Mouse (Mus musculus) intestine, embryonic 14.5 days (tissue): ENCODE results near the gene Exosc6. TPM values are rescaled to one million over a fixed set of nuclear protein-coding genes. Genes with fewer than 3 reads are reported as not detected.
"Not testable (repeated sequence)": the region's sequence is repeated elsewhere in the genome, so short reads cannot be mapped to it uniquely, and the experiment has no call there.

Source experiments
- ATAC-seq: fragments of 200-750 bp; cut with Nextera tagmentation; replicated peaks from 2 replicates; pipeline ENCODE4 v1.8.0; 2017; ENCODE audit warnings: low read depth, moderate number of reproducible peaks, moderate TSS enrichment, moderate library complexity; ENCODE audit not compliant: low FRiP score, low TSS enrichment
- DNase-seq: peaks from one replicate; pipeline ENCODE4 v3.0.0-alpha.2; 2018; ENCODE audit warnings: low spot score
- H3K27ac ChIP-seq: fragments of 300-500 bp; sonication (generic); 2 replicates; pipeline ENCODE4 v1.5.1; 2014; ENCODE audit warnings: low read depth, mild to moderate bottlenecking, control low read depth
- H3K27me3 ChIP-seq: fragments of 300-500 bp; sonication (generic); replicated peaks from 2 replicates; pipeline ENCODE4 v1.6.1; 2014; ENCODE audit warnings: low read length, control low read depth; ENCODE audit not compliant: control insufficient read depth, insufficient read depth
- H3K36me3 ChIP-seq: fragments of 300-500 bp; sonication (generic); 2 replicates; pipeline ENCODE4 v1.6.1; 2014; ENCODE audit warnings: low read length, control low read depth; ENCODE audit not compliant: control insufficient read depth, insufficient read depth
- H3K4me1 ChIP-seq: fragments of 300-500 bp; sonication (generic); replicated peaks from 2 replicates; pipeline ENCODE4 v1.6.1; 2014; ENCODE audit warnings: low read length, control low read depth, mixed read lengths; ENCODE audit not compliant: control insufficient read depth, insufficient read depth
- H3K4me2 ChIP-seq: fragments of 300-500 bp; sonication (generic); 2 replicates; pipeline ENCODE4 v1.6.1; 2014; ENCODE audit warnings: low read length
- H3K4me3 ChIP-seq: fragments of 300-500 bp; sonication (generic); 2 replicates; pipeline ENCODE4 v1.5.1; 2014; ENCODE audit warnings: low read depth, low read length, control low read depth, mixed read lengths
- H3K9ac ChIP-seq: fragments of 300-500 bp; sonication (generic); 2 replicates; pipeline ENCODE4 v1.6.1; 2014; ENCODE audit warnings: mild to moderate bottlenecking, low read length
- H3K9me3 ChIP-seq: fragments of 300-500 bp; sonication (generic); 2 replicates; pipeline ENCODE4 v1.6.1; 2016; ENCODE audit warnings: low read length, control low read depth; ENCODE audit not compliant: control insufficient read depth
- WGBS: fragments of 180-500 bp; shearing (Covaris S2); extraction: QIAGEN DNeasy Blood & Tissue Kit; methylation state at CpG from one replicate; pipeline ENCODE4 v1.1.7; 2014; 5-methylcytosine and 5-hydroxymethylcytosine counted together
- polyA plus RNA-seq: library from polyadenylated mRNA; unstranded; fragments of >200 nt; fragmentation: Nextera tagmentation; extraction: Ambion mirVana; gene quantifications from 2 replicates; pipeline ENCODE4 v1.2.1, GENCODE M21; 2014

The Exosc6 gene
- polyA plus RNA-seq: 27.7 and 34.5 TPM in 2 replicates

- DNase-seq: peak; percentile 90
Measured at GRCm38 (mm10) chr8:111056158-111056663, at the start of gene Exosc6. Gene Exosc6 (plus strand): TSS chr8:111056339.

GRCm38 (mm10) chr8:111010230-111010991 lies 45.7 kb upstream of the Exosc6 start:
- not testable (repeated sequence) for ATAC-seq, DNase-seq, H3K9ac ChIP-seq, H3K27ac ChIP-seq, H3K4me3 ChIP-seq, H3K9me3 ChIP-seq, H3K4me2 ChIP-seq, H3K27me3 ChIP-seq, H3K4me1 ChIP-seq
- peaks cover 41% of the 10 kb centered on the region for H3K36me3 ChIP-seq
- WGBS: 92% methylated on average over 9 of the region's 10 CpGs

More at GRCm38 (mm10) chr8:111056158-111056663, at the start of gene Exosc6:
- Histone ChIP-seq H3K4me2 (peak within 1 kb of the TSS; percentile 92), H3K27me3 (no peaks in the 10 kb centered on the region), H3K9me3 (no peaks in the 10 kb centered on the region), H3K4me1 (peaks cover 18% of the 10 kb centered on the region), H3K9ac (peak within 1 kb of the TSS; percentile 66), H3K27ac (peak within 1 kb of the TSS; percentile 77), H3K36me3 (peaks cover 54% of the 10 kb centered on the region), H3K4me3 (peak within 1 kb of the TSS; percentile 90)
- WGBS: under 1% methylated on average over 68 of the region's 68 CpGs
- ATAC-seq: peak; percentile 95

GRCm38 (mm10) chr8:111026609-111027008 lies 29.5 kb upstream of the Exosc6 start:
- WGBS: 100% methylated on average over 1 of the region's 2 CpGs
- not testable (repeated sequence) for ATAC-seq

GRCm38 (mm10) chr8:111027391-111027937 lies 28.7 kb upstream of the Exosc6 start:
- H3K27me3 ChIP-seq: no peaks in the 10 kb centered on the region
- WGBS: under 1% methylated on average over 31 of the region's 31 CpGs
- H3K27ac ChIP-seq: peak overlapping the region; percentile 60; the same call in 1 of the 2 replicates
- peaks cover 8% of the 10 kb centered on the region; the same call in 1 of the 2 replicates for H3K4me1 ChIP-seq
- H3K9ac ChIP-seq: peak overlapping the region; percentile 65
- ATAC-seq: peak; percentile 89
- H3K36me3 ChIP-seq: no peaks in the 10 kb centered on the region
- H3K4me3 ChIP-seq: peak overlapping the region; percentile 89
- peak overlapping the region; percentile 73 for H3K4me2 ChIP-seq
- no peaks in the 10 kb centered on the region for H3K9me3 ChIP-seq
- DNase-seq: peak; percentile 94

More at GRCm38 (mm10) chr8:111026609-111027008, 29.5 kb upstream of the Exosc6 start:
- DNase-seq, H3K27ac ChIP-seq, H3K9ac ChIP-seq, H3K4me1 ChIP-seq, H3K36me3 ChIP-seq, H3K27me3 ChIP-seq, H3K4me3 ChIP-seq, H3K9me3 ChIP-seq, H3K4me2 ChIP-seq: not testable (repeated sequence)

GRCm38 (mm10) chr8:111029589-111029988 lies 26.6 kb upstream of the Exosc6 start:
- Histone ChIP-seq H3K4me2 (no peak overlapping the region), H3K9ac (no peak overlapping the region), H3K27ac (no peak overlapping the region), H3K4me1 (peaks cover 11% of the 10 kb centered on the region), H3K4me3 (no peak overlapping the region), H3K9me3 (no peaks in the 10 kb centered on the region), H3K27me3 (no peaks in the 10 kb centered on the region), H3K36me3 (no peaks in the 10 kb centered on the region)
- DNase-seq (no peak), ATAC-seq (no peak)
- WGBS: 62% methylated on average over 4 of the region's 4 CpGs

- no peaks in the 10 kb centered on the region for H3K36me3 ChIP-seq
- no peak overlapping the region for H3K27ac ChIP-seq
- H3K4me2 ChIP-seq: no peak overlapping the region
- H3K27me3 ChIP-seq: no peaks in the 10 kb centered on the region
- no peaks in the 10 kb centered on the region for H3K9me3 ChIP-seq
- ATAC-seq (no peak), DNase-seq (no peak)
- H3K4me1 ChIP-seq: peaks cover 16% of the 10 kb centered on the region
- no peak overlapping the region for H3K9ac ChIP-seq
- 70% methylated on average over 6 of the region's 6 CpGs for WGBS
- H3K4me3 ChIP-seq: no peak overlapping the region
Measured at GRCm38 (mm10) chr8:111030045-111030444, 26.1 kb upstream of the Exosc6 start.

GRCm38 (mm10) chr8:111031572-111031971 lies 24.6 kb upstream of the Exosc6 start, which contains the start of gene Ddx19b:
Gene Ddx19b (minus strand): TSS chr8:111031751.
- Histone ChIP-seq H3K36me3 (peaks cover 1% of the 10 kb centered on the region), H3K27me3 (no peaks in the 10 kb centered on the region), H3K27ac (no peak within 1 kb of the TSS), H3K4me1 (peaks cover 19% of the 10 kb centered on the region), H3K9ac (no peak within 1 kb of the TSS), H3K4me2 (no peak within 1 kb of the TSS), H3K4me3 (no peak within 1 kb of the TSS), H3K9me3 (no peaks in the 10 kb centered on the region)
- DNase-seq (no peak), ATAC-seq (no peak)
- 95% methylated on average over 19 of the region's 19 CpGs for WGBS

- Histone ChIP-seq H3K27me3 (no peaks in the 10 kb centered on the region), H3K36me3 (peaks cover 15% of the 10 kb centered on the region), H3K27ac (peak within 1 kb of the TSS; percentile 72), H3K9me3 (no peaks in the 10 kb centered on the region), H3K4me3 (peak within 1 kb of the TSS; percentile 77), H3K4me1 (peaks cover 14% of the 10 kb centered on the region), H3K9ac (peak within 1 kb of the TSS; percentile 81), H3K4me2 (peak within 1 kb of the TSS; percentile 79)
- no peak for ATAC-seq
- DNase-seq: no peak
- WGBS: 95% methylated on average over 7 of the region's 7 CpGs
Measured at GRCm38 (mm10) chr8:111032916-111033315, 23.2 kb upstream of the Exosc6 start, which contains the start of gene Aars. Gene Aars (plus strand): TSS chr8:111033144.
